Mouse (Mus musculus) midbrain, embryonic 11.5 days (tissue): Measurements from ENCODE around the gene Sgf29. TPM values are rescaled to one million over a fixed set of nuclear protein-coding genes. Genes with fewer than 3 reads are reported as not detected.

Experiments used
- ATAC-seq: fragments of 200-750 bp; cut with Nextera tagmentation; 2 replicates; pipeline ENCODE4 v1.8.0; 2017; ENCODE audit warnings: moderate TSS enrichment, moderate library complexity; ENCODE audit not compliant: low FRiP score
- DNase-seq: peaks from one replicate; pipeline ENCODE4 v3.0.0; 2015; ENCODE audit warnings: low spot score; ENCODE audit errors: missing footprints
- H3K27ac ChIP-seq: fragments of 300-500 bp; sonication (generic); 2 replicates; pipeline ENCODE4 v1.5.1; 2014; ENCODE audit warnings: low read depth, low read length
- H3K27me3 ChIP-seq: fragments of 300-500 bp; sonication (generic); 2 replicates; pipeline ENCODE4 v1.6.1; 2014; ENCODE audit warnings: mild to moderate bottlenecking, low read length, moderate library complexity, mixed read lengths; ENCODE audit not compliant: control insufficient read depth, insufficient read depth
- H3K36me3 ChIP-seq: fragments of 300-500 bp; sonication (generic); 2 replicates; pipeline ENCODE4 v1.6.1; 2014; ENCODE audit warnings: mild to moderate bottlenecking, low read length, moderate library complexity, mixed read lengths; ENCODE audit not compliant: control insufficient read depth, insufficient read depth
- H3K4me1 ChIP-seq: fragments of 300-500 bp; sonication (generic); 2 replicates; pipeline ENCODE4 v1.6.1; 2014; ENCODE audit warnings: low read length; ENCODE audit not compliant: control insufficient read depth, insufficient read depth
- H3K4me2 ChIP-seq: fragments of 300-500 bp; sonication (generic); 2 replicates; pipeline ENCODE4 v1.6.1; 2014; ENCODE audit warnings: mild to moderate bottlenecking, moderate library complexity
- H3K4me3 ChIP-seq: fragments of 300-500 bp; sonication (generic); 2 replicates; pipeline ENCODE4 v1.5.1; 2014; ENCODE audit warnings: low read depth, low read length
- H3K9ac ChIP-seq: fragments of 300-500 bp; sonication (generic); 2 replicates; pipeline ENCODE4 v1.6.1; 2014; ENCODE audit warnings: low read length
- H3K9me3 ChIP-seq: fragments of 300-500 bp; sonication (generic); 2 replicates; pipeline ENCODE4 v1.6.1; 2016; ENCODE audit warnings: low read length; ENCODE audit not compliant: control insufficient read depth
- WGBS: fragments of 180-500 bp; shearing (Covaris S2); extraction: QIAGEN DNeasy Blood & Tissue Kit; methylation state at CpG from one replicate; pipeline ENCODE4 v1.1.7; 2014; 5-methylcytosine and 5-hydroxymethylcytosine counted together
- polyA plus RNA-seq: library from polyadenylated mRNA; unstranded; fragments of >200 nt; fragmentation: Nextera tagmentation; extraction: Ambion mirVana; gene quantifications from 2 replicates; pipeline ENCODE4 v1.2.1, GENCODE M21; 2014

The Sgf29 gene
- polyA plus RNA-seq, 1 experiment from 2014 or later = 49.4 TPM

GRCm38 (mm10) chr7:126718787-126719337 is 69.8 kb downstream of the Sgf29 start:
- Histone ChIP-seq H3K27ac (no peak overlapping the region), H3K4me3 (no peak overlapping the region), H3K27me3 (no peaks in the 10 kb centered on the region), H3K9ac (no peak overlapping the region), H3K4me2 (no peak overlapping the region), H3K36me3 (no peaks in the 10 kb centered on the region), H3K9me3 (no peaks in the 10 kb centered on the region), H3K4me1 (no peaks in the 10 kb centered on the region)
- WGBS = 94% methylated on average over 5 of the region's 5 CpGs
- no peak for ATAC-seq
- no peak for DNase-seq

- H3K9ac ChIP-seq = no peak overlapping the region
- DNase-seq = no peak
Measured at GRCm38 (mm10) chr7:126721635-126722034, 72.5 kb downstream of the Sgf29 start.

More at GRCm38 (mm10) chr7:126721635-126722034, 72.5 kb downstream of the Sgf29 start:
- H3K36me3 ChIP-seq = no peaks in the 10 kb centered on the region
- no peak for ATAC-seq
- H3K4me2 ChIP-seq = no peak overlapping the region
- H3K9me3 ChIP-seq = no peaks in the 10 kb centered on the region
- H3K4me1 ChIP-seq = no peaks in the 10 kb centered on the region
- H3K27me3 ChIP-seq = no peaks in the 10 kb centered on the region
- H3K27ac ChIP-seq = no peak overlapping the region
- WGBS = 92% methylated on average over 13 of the region's 13 CpGs
- no peak overlapping the region for H3K4me3 ChIP-seq

Other genes with a start within 250 kb of the Sgf29 start
- gene Cd19, start 234.4 kb upstream of the Sgf29 start, polyA plus RNA-seq = not detected in 2 replicates
- gene Rabep2, start 220.6 kb upstream of the Sgf29 start, polyA plus RNA-seq = 17.9 and 18.0 TPM in 2 replicates
- gene Atp2a1, start 186.2 kb upstream of the Sgf29 start, polyA plus RNA-seq = 0.29 and 0.38 TPM in 2 replicates
- 38.1 and 44.6 TPM in 2 replicates for gene Sh2b1, start 173.9 kb upstream of the Sgf29 start, polyA plus RNA-seq
- gene Tufm, start 161.9 kb upstream of the Sgf29 start, polyA plus RNA-seq = 133 and 146 TPM in 2 replicates
- gene Atxn2l, start 145.9 kb upstream of the Sgf29 start, polyA plus RNA-seq = 52.7 and 58.6 TPM in 2 replicates
- 189 and 198 TPM in 2 replicates for gene Eif3c, start 82.9 kb upstream of the Sgf29 start, polyA plus RNA-seq
- gene Apobr, start 64.4 kb upstream of the Sgf29 start, polyA plus RNA-seq = 0.46 and 0.57 TPM in 2 replicates
- gene Cln3, start 63.5 kb upstream of the Sgf29 start, polyA plus RNA-seq = 22.4 and 23.4 TPM in 2 replicates
- not detected in 2 replicates for gene Il27, start 54.4 kb upstream of the Sgf29 start, polyA plus RNA-seq
- gene Nupr1, start 18.4 kb upstream of the Sgf29 start, polyA plus RNA-seq = 2.8 and 3.4 TPM in 2 replicates
- 0.10 and 0.69 TPM in 2 replicates for gene Sult1a1, start 27.1 kb downstream of the Sgf29 start, polyA plus RNA-seq
- 158 and 180 TPM in 2 replicates for gene Bola2, start 46.1 kb downstream of the Sgf29 start, polyA plus RNA-seq
- gene Slx1b, start 46.5 kb downstream of the Sgf29 start, polyA plus RNA-seq = 10.2 and 10.3 TPM in 2 replicates
- 46.2 TPM in 2 replicates for gene Coro1a, start 58.5 kb downstream of the Sgf29 start, polyA plus RNA-seq
- gene Mapk3, start 110.3 kb downstream of the Sgf29 start, polyA plus RNA-seq = 41.0 and 45.2 TPM in 2 replicates
- 0.57 and 0.86 TPM in 2 replicates for gene Gdpd3, start 117.0 kb downstream of the Sgf29 start, polyA plus RNA-seq
- 87.8 and 91.5 TPM in 2 replicates for gene Ypel3, start 127.6 kb downstream of the Sgf29 start, polyA plus RNA-seq
- 0.20 and 0.43 TPM in 2 replicates for gene Tbx6, start 132.2 kb downstream of the Sgf29 start, polyA plus RNA-seq
- 335 and 336 TPM in 2 replicates for gene Ppp4c, start 143.2 kb downstream of the Sgf29 start, polyA plus RNA-seq
- 10.5 and 11.1 TPM in 2 replicates for gene Fam57b, start 148.4 kb downstream of the Sgf29 start, polyA plus RNA-seq
- gene 4930451I11Rik, start 182.3 kb downstream of the Sgf29 start, polyA plus RNA-seq = not detected in 2 replicates
- 4.1 and 4.8 TPM in 2 replicates for gene Doc2a, start 198.1 kb downstream of the Sgf29 start, polyA plus RNA-seq
- 23.8 and 28.4 TPM in 2 replicates for gene Hirip3, start 212.7 kb downstream of the Sgf29 start, polyA plus RNA-seq
- gene Ino80e, start 213.1 kb downstream of the Sgf29 start, polyA plus RNA-seq = 92.6 and 99.7 TPM in 2 replicates
- gene Taok2, start 235.4 kb downstream of the Sgf29 start, polyA plus RNA-seq = 25.7 and 27.2 TPM in 2 replicates